Mouse (Mus musculus) stomach, embryonic 16.5 days (tissue): ENCODE measurements around the gene Pcid2. TPM values are rescaled to one million over a fixed set of nuclear protein-coding genes. Genes with fewer than 3 reads are reported as not detected.

ENCODE experiments used
- microRNA-seq: library from miRNA; unstranded; fragments of <30 nt; microRNA quantifications from one replicate; pipeline ENCODE4, GENCODE M21; 2016
- polyA plus RNA-seq: library from polyadenylated mRNA; unstranded; fragments of >200 nt; fragmentation: Nextera tagmentation; extraction: Ambion mirVana; gene quantifications from 2 replicates; pipeline ENCODE4 v1.2.1, GENCODE M21; 2015

Pcid2 gene
- polyA plus RNA-seq, 1 experiment from 2014 or later, result 31.3 TPM

Small RNA genes within 50 kb of the gene (microRNA-seq; reads per million reads assigned to microRNA genes)
- gene Mir7065, result not detected

Other genes starting within 250 kb of the Pcid2 start
- gene Mcf2l, start 231.7 kb downstream of the Pcid2 start, polyA plus RNA-seq, result 18.5 and 19.9 TPM in 2 replicates
- 0.47 and 0.54 TPM in 2 replicates for gene F7, start 79.4 kb downstream of the Pcid2 start, polyA plus RNA-seq
- 11.7 and 12.5 TPM in 2 replicates for gene F10, start 68.2 kb downstream of the Pcid2 start, polyA plus RNA-seq
- 3.5 and 3.8 TPM in 2 replicates for gene Proz, start 44.5 kb downstream of the Pcid2 start, polyA plus RNA-seq
- gene Cul4a, start 162 bp upstream of the Pcid2 start, polyA plus RNA-seq, result 93.5 and 101 TPM in 2 replicates
- 241 and 263 TPM in 2 replicates for gene Lamp1, start 53.7 kb upstream of the Pcid2 start, polyA plus RNA-seq
- gene Grtp1, start 95.2 kb upstream of the Pcid2 start, polyA plus RNA-seq, result 22.6 and 25.5 TPM in 2 replicates
- 0.69 and 4.2 TPM in 2 replicates for gene Adprhl1, start 148.7 kb upstream of the Pcid2 start, polyA plus RNA-seq
- gene Dcun1d2, start 182.7 kb upstream of the Pcid2 start, polyA plus RNA-seq, result 21.4 and 21.5 TPM in 2 replicates
- 34.0 and 34.9 TPM in 2 replicates for gene Tmco3, start 182.7 kb upstream of the Pcid2 start, polyA plus RNA-seq
- gene Tfdp1, start 233.3 kb upstream of the Pcid2 start, polyA plus RNA-seq, result 134 and 140 TPM in 2 replicates